Mouse (Mus musculus) testis, adult 2 months (tissue): ENCODE data around the gene Cldn2. TPM values are rescaled to one million over a fixed set of nuclear protein-coding genes. Genes with fewer than 3 reads are reported as not detected.
"Not testable (repeated sequence)": the region's sequence is repeated elsewhere in the genome, so short reads cannot be mapped to it uniquely, and the experiment has no call there.

Experiments used
- H3K27ac ChIP-seq: fragments of 200-500 bp; 2 replicates; pipeline ENCODE4 v1.5.1; 2012; ENCODE audit warnings: low read depth, low read length; ENCODE audit not compliant: control insufficient read depth, insufficient read depth
- H3K27me3 ChIP-seq: fragments of 200-500 bp; 2 replicates; pipeline ENCODE4 v1.6.1; 2012; ENCODE audit warnings: mild to moderate bottlenecking, low read length, moderate library complexity; ENCODE audit not compliant: control insufficient read depth, insufficient read depth
- H3K36me3 ChIP-seq: fragments of 200-500 bp; 2 replicates; pipeline ENCODE4 v1.6.1; 2012; ENCODE audit warnings: mild to moderate bottlenecking, low read length; ENCODE audit not compliant: control insufficient read depth, insufficient read depth
- H3K4me1 ChIP-seq: fragments of 200-500 bp; 2 replicates; pipeline ENCODE4 v1.6.1; 2012; ENCODE audit warnings: low read length; ENCODE audit not compliant: control insufficient read depth, insufficient read depth
- H3K4me3 ChIP-seq: fragments of 200-500 bp; 2 replicates; pipeline ENCODE4 v1.5.1; 2012; ENCODE audit warnings: low read depth, mild to moderate bottlenecking, low read length, moderate library complexity, mixed read lengths; ENCODE audit not compliant: control insufficient read depth
- CTCF ChIP-seq: fragments of 200-500 bp; IDR thresholded peaks from 2 replicates; pipeline ENCODE4 v1.5.1; 2012; ENCODE audit warnings: low read depth, mild to moderate bottlenecking, inconsistent platforms, low read length, moderate library complexity; ENCODE audit not compliant: control insufficient read depth, insufficient read depth, insufficient replicate concordance
- POLR2A ChIP-seq: fragments of 200-500 bp; IDR thresholded peaks from 2 replicates; pipeline ENCODE4 v1.6.1; 2012; ENCODE audit warnings: low read depth, mild to moderate bottlenecking, inconsistent platforms, low read length, moderate library complexity; ENCODE audit not compliant: control insufficient read depth
- polyA plus RNA-seq: library from polyadenylated mRNA; depleted of rRNA; stranded (reverse); fragments of >200 nt; gene quantifications from 2 replicates; pipeline ENCODE4 v1.2.3, GENCODE M21; 2012; rRNA removed

The Cldn2 gene
- polyA plus RNA-seq, result 0.11 and 0.12 TPM in 2 replicates

GRCm38 (mm10) chrX:139800406-139800878, at the start of gene Cldn2:
Gene Cldn2, plus strand, starts transcription at chrX:139800828.
- TF ChIP-seq CTCF (no peak), POLR2A (no peak)
- peak within 1 kb of the TSS; percentile 36 for H3K4me3 ChIP-seq
- no peaks in the 10 kb centered on the region; the same call in 1 of the 2 replicates for H3K4me1 ChIP-seq
- no peaks in the 10 kb centered on the region for H3K36me3 ChIP-seq
- no peaks in the 10 kb centered on the region for H3K27me3 ChIP-seq
- H3K27ac ChIP-seq, result 0 out of 2 replicates have a peak within 1 kb of the TSS, but pooled peaks have one; percentile 3

DNA sequence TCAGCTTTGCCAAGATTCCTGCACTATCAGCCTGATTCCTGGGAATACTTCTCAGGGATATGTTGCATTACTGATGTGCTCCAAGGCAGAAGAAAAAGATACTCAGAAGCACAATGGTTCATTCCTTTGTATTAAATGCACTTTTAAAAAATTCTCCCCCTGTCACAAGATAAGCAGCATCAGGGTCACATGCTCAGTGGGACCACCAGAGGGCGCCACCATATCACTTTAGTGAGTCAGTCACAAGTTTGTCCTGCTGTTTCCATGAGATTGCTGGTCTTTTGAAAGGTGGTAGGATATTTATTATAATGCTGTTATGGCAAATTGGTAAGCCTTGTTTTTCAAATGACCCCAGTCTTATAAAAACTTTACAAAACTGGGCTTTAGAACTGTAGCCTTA, 48.8 kb upstream of the Cldn2 start:
- no peaks in the 10 kb centered on the region for H3K36me3 ChIP-seq
- no peaks in the 10 kb centered on the region for H3K4me1 ChIP-seq
- no peaks in the 10 kb centered on the region for H3K27me3 ChIP-seq
- H3K27ac ChIP-seq, result no peak overlapping the region
- no peak overlapping the region for H3K4me3 ChIP-seq
- peak; percentile 37; the same call in 1 of the 2 replicates for TF ChIP-seq CTCF
- no peak for TF ChIP-seq POLR2A

DNA sequence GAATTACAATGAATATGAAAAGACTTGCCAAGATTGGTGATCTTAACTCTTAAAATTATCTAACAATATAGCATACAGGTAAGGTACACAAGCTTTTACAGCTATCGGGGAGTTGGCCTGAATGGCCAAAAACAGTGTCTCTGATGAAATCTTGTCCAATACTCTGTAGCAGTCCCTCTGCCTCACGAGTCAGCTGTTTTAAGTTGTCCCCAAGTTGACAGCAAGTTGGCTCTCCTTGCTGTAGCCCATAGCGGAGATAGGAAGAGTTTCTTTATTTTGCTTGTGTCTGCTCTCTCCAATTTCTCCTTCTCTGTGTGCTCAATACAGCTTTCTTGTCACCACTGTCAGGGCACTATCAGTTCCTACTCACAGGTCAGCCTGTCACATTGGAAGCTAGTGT, 42.0 kb upstream of the Cldn2 start:
- not testable (repeated sequence) for H3K27ac ChIP-seq, H3K4me1 ChIP-seq, H3K4me3 ChIP-seq, H3K36me3 ChIP-seq, H3K27me3 ChIP-seq

- Histone ChIP-seq H3K4me1 (no peaks in the 10 kb centered on the region), H3K36me3 (no peaks in the 10 kb centered on the region), H3K27ac (no peak overlapping the region), H3K4me3 (no peak overlapping the region), H3K27me3 (no peaks in the 10 kb centered on the region)
- TF ChIP-seq CTCF, result no peak
- no peak for TF ChIP-seq POLR2A
Measured at GRCm38 (mm10) chrX:139762546-139762945, 38.1 kb upstream of the Cldn2 start.

- H3K4me1 ChIP-seq, result peaks cover 4% of the 10 kb centered on the region; the same call in 1 of the 2 replicates
- no peaks in the 10 kb centered on the region for H3K36me3 ChIP-seq
- TF ChIP-seq POLR2A (no peak), CTCF (no peak)
- H3K27ac ChIP-seq, result no peak overlapping the region
- no peak overlapping the region for H3K4me3 ChIP-seq
- no peaks in the 10 kb centered on the region for H3K27me3 ChIP-seq
Measured at GRCm38 (mm10) chrX:139769975-139770637, 30.5 kb upstream of the Cldn2 start.

DNA sequence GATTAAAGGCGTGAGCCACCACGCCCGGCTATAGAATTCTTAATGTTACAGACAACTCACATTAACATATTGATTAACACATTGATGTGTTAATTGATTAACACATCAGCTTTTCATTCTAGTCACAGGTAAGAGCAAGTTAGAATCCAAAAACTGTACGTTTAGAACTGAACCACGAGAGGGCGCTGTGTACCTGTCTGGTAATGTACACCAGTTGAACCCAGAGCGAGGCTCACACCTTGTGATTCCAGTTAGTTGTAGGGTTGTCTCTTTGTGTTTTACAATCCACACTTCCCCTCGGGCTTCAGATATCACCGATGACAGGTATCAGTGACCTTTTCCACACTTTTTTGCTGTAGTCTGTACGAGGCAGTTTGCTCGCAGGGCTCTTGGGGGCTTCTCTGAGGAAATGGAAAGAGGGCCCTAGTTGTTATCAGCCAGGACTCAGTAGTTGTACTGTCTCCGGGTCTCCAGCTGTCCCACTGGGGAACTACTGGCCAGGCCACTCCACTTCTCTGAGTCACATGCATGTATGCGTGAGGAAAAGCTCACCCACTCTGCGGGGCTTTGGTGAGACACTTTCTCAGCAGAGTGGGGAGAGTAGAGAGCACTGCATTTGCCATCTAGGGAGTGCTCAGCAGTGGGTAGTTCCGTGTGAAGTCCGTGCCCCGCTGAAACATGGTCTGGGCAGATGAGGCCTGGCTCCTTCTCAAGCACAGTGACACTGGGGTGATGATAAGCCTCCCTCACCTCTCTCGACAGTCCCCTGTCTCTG, 26.1 kb upstream of the Cldn2 start:
- Histone ChIP-seq H3K4me1 (peaks cover 4% of the 10 kb centered on the region; the same call in 1 of the 2 replicates), H3K27me3 (no peaks in the 10 kb centered on the region), H3K36me3 (no peaks in the 10 kb centered on the region), H3K27ac (peak overlapping the region; percentile 17; the same call in 1 of the 2 replicates), H3K4me3 (peak overlapping the region; percentile 27)
- TF ChIP-seq POLR2A, result no peak
- peak; percentile 31; the same call in 1 of the 2 replicates for TF ChIP-seq CTCF

- H3K27me3 ChIP-seq, result no peaks in the 10 kb centered on the region
- H3K36me3 ChIP-seq, result no peaks in the 10 kb centered on the region
- peaks cover 4% of the 10 kb centered on the region; the same call in 1 of the 2 replicates for H3K4me1 ChIP-seq
- TF ChIP-seq CTCF (no peak), POLR2A (no peak)
- H3K27ac ChIP-seq, result no peak overlapping the region; the same call in 1 of the 2 replicates
- no peak overlapping the region for H3K4me3 ChIP-seq
Measured at GRCm38 (mm10) chrX:139775084-139775612, 25.5 kb upstream of the Cldn2 start.
